Mouse (Mus musculus): ENCODE measurements around the gene Gm27029.
"Not testable (repeated sequence)": the region's sequence is repeated elsewhere in the genome, so short reads cannot be mapped to it uniquely, and the experiment has no call there.

Gm27029 gene

DNA sequence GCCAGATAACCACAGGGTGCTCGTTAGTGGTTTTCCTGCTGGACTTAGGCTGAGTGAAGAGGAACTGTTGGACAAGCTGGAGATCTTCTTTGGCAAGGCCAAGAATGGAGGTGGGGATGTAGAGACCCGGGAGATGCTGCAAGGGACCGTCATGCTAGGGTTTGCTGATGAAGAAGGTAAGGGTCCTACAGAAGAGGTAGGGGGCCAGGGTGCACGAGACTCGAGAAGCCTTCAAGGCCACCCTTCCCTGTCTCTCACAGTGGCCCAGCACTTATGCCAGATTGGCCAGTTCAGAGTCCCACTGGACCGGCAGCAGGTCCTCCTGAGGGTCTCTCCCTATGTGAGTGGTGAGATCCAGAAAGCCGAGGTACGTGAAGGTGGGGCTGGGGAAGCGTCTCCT, 33.0 kb upstream of the Gm27029 start:
- DNase-seq (ENCODE audit: low read depth, low spot score): no peak

DNA sequence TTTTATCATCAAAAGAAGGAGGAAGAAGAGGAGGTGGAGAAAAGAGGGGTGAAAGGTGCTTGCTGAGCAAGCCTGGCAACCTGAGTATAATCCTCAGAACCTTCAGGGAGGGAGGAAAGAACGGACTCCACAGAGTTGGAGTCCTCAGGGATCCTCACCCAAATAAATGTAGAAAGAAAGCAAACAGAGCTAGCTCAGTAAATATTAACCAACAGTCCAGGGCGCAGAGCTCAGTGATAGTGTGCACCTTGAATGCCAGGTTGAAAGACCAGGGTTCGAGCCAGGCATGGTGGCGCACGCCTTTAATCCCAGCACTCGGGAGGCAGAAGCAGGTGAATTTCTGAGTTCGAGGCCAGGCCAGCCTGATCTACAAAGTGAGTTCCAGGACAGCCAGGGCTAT, 31.0 kb upstream of the Gm27029 start:
- DNase-seq (ENCODE audit: low read depth, low spot score): no peak

DNA sequence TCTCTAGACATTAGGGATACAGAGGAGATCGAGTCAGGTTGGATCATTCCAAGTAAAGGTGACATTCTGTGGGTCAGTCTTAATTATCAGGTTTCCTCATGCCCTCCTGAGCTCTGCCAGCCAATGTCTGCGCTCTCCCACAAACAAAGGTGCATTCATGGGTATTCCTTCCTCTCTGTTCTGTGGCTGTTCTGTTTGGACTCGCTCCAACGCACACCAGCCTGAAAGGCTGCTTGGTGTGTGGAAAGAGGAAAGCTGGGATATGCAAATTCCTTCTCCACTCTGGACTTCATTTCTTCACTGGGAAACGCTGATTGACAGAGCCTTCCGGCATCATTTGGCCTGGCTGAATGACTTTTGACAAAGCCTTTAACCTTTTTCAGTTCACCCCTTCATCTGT, 30.1 kb upstream of the Gm27029 start:
- no peak for DNase-seq (ENCODE audit: low read depth, low spot score)

DNA sequence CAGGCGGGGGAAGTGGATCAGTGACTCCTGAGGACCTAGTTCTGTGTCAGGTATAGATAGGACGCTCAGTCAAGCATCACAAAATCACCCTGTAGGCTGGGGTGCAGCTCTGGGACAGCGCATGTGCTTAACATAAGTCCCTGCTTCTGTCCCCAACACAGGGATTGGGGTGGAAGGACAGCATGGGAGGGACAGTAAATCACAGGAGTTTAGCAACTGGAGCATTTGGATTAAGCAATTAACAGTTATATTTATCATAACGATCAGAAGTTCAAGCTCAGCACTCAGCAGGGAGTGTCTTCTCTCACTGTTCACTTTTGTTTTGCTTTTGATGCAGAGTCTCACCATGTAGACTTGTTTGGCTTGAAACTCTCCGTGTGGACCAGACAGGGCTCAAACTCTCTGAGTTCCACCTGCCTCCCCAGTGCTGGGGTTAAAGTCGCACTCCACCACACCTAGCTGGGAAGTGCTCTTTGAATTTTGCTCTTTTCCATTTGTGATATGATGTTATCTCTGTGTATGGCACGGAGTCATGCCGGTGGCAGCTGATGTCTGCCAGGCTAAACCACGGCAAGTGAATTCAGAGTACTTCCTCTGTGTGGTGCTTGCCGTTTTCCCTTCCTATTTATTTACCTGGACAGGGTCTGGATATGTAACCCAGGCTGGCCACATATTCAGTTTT, 27.6 kb upstream of the Gm27029 start:
- DNase-seq (ENCODE audit: low read depth, low spot score): no peak

DNA sequence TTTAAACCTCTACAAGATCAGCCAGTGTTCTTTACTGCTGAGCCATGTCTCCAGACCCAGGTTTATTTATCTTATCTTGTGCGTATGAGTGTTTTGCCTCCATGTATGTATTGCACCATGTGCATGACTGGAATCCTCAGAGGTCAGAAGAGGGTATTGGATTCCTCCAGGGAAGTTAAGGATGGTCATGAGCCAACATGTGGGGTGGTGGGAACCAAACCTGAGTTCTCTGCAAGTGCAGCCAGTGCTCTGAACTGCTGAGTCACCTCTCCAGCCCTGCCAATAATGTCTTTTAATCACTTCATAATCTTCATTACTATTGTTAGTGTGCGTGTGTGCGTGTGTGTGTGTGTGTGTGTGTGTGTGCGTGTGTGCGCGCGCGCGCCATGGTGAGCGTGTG, 26.9 kb upstream of the Gm27029 start:
- DNase-seq (ENCODE audit: low read depth, low spot score): no peak

DNA sequence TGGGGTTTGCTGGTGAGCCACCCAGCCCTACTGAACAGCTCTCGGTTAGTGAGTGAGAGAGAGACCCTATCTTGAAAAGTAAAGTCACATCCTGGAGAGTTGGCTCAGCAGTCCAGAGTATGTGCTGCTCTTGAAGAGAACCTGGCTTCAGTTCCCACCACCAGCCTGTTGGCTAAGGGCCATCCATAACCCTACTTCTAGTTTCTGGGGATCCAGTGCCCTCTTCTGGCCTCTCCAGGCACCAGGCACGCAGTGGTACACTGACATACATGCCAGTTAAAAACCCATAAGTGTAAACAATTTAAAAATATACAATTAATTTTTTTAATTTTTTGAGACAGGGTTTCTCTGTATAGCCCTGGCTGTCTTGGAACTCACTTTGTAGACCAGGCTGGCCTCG, 25.8 kb upstream of the Gm27029 start:
- DNase-seq (ENCODE audit: low read depth, low spot score): peak; percentile 71

DNA sequence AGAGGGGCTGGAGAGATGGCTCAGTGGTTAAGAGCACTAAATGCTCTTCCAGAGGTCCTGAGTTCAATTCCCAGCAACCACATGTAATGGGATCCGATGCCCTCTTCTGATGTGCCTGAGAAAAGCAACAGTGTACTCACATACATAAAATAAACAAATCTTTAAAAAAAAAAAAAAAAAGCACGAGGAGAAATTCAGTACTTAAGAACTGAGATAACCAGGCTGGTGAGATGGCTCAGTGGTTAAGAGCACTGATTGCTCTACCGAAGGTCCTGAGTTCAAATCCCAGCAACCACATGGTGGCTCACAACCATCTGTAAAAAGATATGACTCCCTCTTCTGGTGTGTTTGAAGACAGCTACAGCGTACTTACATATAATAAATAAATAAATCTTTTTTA, 25.0 kb upstream of the Gm27029 start:
- DNase-seq (ENCODE audit: low read depth, low spot score): not testable (repeated sequence)

DNA sequence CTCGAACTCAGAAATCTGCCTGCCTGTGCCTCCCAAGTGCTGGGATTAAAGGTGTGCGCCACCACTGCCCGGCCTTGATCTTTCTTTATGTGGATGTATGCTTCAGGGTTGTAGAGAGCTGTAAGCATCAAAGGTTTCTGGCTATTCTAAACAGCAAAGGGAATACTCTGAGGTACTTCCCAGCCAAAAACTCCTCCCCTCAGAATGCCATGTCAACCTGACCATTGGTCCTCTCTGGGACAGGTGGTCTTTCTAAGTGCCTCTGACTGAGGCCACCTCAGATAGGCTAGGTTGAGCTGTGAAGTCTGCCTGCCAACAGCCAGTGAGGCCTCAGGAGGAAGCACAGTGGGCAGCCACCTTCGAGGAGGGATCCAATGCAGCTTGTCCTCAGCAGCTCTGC, 24.3 kb upstream of the Gm27029 start:
- no peak for DNase-seq (ENCODE audit: low read depth, low spot score)

DNA sequence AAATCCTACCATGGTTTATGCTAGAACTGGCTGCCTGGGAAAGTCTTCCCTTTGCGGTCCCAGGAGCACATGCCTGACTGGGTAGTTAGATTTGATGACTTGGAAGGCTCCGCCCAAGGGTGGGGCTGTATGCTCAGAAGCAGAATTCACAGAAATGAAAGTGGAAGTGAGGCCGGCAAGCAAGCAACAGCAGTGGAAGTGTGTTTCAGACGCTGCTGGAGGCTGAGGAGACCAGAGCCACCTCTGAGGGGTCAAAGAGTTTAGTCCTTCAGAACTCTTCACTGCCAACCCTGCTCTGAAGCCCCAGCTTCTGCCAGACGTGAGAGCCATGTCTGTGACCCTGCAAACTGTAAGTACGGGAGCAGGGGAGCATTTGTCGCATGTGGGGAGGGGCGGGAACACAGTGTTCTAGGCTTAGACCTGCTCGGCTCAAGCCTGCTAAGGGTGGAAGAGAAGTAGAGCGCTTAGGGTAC, 23.7 kb upstream of the Gm27029 start, which contains the start of gene Ifi35:
Gene Ifi35, plus strand, starts transcription at position 134 of the 473 bp plus-strand sequence.
- peak; percentile 86 for DNase-seq (ENCODE audit: low read depth, low spot score)

DNA sequence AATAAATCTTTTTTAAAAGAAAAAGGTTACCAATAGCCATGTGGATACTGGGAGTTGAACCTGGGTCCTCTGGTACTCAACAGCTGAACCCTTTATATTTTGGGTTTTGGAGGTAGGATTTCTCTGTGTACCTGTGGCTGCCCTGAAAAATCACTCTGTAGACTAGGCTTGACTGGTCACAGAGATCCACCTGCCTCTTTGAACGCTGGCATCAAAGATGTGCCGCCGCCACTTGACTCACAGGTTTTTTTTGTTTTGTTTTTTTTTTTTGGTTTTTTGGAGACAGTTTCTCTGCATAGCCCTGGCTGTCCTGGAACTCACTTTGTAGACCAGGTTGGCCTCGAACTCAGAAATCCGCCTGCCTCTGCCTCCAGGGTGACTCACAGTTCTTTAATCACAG, 23.2 kb upstream of the Gm27029 start:
- no peak for DNase-seq (ENCODE audit: low read depth, low spot score)

DNA sequence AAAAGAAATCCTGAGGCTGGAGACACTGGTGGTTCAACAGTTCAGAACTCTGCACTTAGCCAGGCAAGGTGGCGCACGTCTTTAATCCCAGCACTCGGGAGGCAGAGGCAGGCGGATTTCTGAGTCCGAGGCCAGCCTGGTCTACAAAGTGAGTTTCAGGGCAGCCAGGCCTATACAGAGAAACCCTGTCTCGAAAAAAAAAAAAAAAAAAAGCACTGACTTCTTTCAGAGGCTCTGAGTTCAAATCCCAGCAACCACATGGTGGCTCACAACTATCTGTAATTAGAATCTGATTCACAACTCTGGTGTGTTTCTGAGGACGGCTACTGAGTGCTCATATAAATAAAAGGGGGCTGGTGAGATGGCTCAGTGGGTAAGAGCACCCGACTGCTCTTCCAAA, 22.3 kb upstream of the Gm27029 start:
- not testable (repeated sequence) for DNase-seq (ENCODE audit: low read depth, low spot score)

DNA sequence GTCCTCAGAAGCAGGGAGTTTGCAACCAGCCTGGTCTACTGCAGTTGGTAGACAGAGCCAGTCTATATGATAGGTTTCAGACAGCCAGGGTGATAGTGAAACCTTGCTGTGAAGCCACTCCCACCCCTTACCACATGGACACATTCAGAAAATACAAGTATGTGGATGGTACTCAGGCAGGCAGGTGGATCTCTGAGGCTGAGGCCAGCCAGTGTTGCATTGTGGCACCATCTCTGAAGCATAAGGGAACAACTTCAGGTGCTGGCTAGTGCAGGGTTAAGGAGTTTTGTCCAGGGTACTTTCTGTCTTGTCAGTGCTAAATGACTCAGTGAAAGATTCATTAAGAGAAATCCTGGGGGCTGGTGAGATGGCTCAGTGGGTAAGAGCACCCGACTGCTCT, 21.7 kb upstream of the Gm27029 start:
- peak; percentile 65 for DNase-seq (ENCODE audit: low read depth, low spot score)

DNA sequence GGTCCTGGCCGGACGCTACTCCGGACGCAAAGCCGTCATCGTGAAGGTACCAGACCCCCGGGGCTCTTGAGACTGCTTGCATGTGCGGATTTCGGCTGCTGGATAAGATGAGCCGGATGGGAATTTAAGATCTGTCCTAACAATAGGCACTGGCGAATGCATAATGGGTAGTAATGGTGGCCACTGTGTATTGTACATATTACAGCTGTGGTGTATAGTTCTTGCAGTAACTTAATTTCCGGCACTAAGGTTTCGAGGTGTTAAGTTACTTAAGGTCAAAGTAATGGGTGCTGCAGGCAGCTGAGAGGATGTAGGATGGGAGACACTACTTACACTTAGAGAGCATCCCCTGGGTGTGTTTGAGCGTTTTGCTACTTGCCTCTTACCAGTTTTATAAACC, 18.2 kb upstream of the Gm27029 start:
- DNase-seq (ENCODE audit: low read depth, low spot score): no peak

DNA sequence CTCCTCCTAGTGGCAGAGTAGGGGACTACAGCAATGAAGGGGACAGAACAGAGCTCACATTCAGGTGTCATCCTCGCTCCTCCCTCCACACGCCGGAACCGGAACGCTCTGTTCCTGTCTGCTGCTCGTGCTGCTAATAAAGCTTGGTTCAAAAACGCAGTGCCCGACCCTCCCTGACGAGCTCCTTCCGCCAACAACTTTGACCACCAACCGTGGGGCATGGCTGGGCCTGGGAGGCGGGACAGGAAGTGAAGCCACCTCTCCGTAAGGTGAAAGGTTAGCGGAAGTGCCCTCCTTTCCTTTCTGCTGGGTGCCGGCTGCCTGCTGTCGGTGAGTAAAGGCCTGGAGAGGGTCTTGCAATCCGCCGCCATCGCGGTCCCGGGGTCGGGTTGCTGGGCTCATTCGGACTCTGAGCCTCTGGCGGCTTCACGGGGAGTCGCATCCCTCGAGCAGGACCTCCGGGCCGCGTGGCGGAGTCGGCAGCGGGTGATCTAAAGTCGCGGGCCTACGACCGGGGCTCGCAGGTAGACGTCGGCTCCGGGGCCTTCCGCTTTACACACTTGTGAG, 17.6 kb upstream of the Gm27029 start, which contains the start of gene Rpl27:
Gene Rpl27, plus strand, starts transcription at position 172 of the 567 bp plus-strand sequence.
- DNase-seq (ENCODE audit: low read depth, low spot score): peak; percentile 100

DNA sequence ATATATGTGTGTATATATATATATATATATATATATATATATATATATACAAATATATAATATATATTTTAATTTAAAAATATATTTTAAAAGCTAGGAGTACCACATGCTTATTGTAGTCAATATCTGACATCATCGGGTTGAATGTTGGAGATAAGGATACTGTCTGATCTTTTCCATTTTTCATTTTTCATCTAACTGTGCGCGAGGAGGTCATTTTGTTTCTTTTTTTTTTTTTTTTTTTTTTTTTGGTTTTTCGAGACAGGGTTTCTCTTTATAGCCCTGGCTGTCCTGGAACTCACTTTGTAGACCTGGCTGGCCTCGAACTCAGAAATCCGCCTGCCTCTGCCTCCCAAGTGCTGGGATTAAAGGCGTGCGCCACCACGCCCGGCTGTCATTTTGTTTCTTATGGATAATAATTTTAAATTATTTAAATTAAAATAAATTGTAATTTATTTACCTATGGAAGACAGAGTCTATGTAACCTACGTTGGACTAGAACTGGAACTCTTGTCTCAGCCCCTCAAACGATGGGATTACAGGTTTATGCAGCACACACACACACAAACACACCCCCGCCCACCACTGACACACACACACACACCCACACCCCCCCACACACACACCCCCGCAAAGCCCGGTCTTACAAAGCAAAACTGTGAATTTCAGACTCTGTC, 17.0 kb upstream of the Gm27029 start:
- DNase-seq (ENCODE audit: low read depth, low spot score): not testable (repeated sequence)

DNA sequence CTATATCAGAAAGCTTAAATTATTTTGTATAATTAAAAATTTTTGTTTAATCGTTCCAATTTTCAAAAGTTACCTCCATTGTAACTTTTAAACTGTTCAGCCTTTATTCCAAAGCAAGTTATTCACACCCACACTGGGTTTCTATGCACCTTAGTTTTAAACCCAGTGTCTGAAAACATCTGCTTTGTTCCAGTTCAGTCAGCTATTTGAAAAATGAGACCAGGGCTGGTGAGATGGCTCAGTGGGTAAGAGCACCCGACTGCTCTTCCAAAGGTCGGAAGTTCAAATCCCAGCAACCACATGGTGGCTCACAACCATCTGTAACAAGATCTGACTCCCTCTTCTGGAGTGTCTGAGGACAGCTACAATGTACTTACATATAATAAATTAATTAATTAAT, 13.4 kb upstream of the Gm27029 start:
- peak; percentile 40 for DNase-seq (ENCODE audit: low read depth, low spot score)

DNA sequence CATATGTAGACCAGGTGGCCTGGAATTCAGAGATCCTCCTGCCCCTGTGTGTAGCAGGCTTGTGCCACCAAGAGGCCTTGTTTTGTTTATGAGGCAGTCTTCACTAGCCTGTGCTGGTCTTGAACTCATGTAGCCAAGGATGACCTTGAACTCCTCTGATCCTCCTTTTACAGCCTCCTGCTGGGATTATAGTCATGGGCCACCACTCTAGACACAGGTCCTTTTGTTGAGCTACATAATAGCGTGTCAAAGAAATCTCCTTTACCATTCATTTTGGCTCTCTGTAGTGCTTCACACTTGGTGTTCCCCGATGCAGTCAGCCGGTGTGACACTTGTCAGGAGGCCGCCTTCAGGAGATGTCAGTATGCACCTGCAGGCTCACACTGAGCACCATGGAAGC, 12.3 kb upstream of the Gm27029 start:
- DNase-seq (ENCODE audit: low read depth, low spot score): peak; percentile 76

DNA sequence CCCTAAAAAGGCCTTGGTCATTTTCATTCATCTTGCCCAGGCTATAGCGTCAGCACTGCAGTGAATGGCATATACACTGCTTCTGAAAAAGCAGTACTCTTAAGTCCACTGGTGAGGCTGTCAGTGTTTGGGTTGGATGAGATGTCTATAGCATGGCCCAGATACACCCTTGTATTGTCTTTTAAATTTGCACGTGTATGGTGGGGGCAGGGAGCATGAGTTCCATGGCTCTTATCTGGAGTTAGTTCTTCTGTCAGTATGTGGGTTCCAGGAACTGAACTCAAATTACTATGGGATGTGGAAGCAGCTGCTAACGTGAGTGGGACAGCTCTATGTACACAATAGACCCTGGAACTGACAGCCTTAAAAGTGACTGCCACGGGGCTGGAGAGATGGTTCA, 11.2 kb upstream of the Gm27029 start:
- peak; percentile 63 for DNase-seq (ENCODE audit: low read depth, low spot score)

DNA sequence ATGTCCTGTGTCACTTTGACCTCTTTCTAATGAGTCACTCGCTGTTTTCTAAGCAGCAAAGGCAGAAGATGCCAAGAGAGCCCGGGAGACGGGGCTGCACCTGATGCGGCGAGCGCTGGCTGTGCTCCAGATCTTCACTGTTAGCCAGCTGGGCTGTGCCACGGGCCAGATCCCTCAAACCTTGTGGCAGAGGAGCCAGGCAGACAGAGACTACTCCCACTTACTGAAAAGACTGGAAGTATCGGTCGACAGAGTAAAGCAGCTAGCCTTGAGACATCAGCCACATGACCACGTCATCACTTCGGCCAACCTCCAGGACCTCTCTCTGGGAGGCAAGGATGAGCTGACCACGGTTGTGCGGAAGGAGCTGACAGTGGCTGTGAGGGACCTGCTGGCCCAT, 8.8 kb upstream of the Gm27029 start:
- no peak for DNase-seq (ENCODE audit: low read depth, low spot score)

DNA sequence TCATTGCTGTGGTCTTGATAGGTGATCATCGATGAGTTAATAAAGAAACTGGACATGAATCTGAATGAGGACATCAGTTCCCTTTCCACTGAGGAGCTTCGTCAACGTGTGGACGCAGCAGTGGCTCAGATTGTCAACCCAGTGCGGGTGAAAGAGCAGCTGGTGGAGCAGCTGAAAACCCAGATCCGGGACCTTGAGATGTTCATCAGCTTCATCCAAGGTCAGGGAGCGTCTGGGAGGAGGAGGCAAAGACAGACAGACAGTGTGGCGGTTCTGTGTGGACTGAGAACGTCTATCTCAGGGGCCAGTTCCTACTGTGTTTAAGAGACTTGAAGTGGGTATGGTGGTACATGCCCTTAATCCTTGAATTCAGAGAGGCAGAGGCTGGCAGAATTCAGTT, 6.7 kb upstream of the Gm27029 start:
- no peak for DNase-seq (ENCODE audit: low read depth, low spot score)

DNA sequence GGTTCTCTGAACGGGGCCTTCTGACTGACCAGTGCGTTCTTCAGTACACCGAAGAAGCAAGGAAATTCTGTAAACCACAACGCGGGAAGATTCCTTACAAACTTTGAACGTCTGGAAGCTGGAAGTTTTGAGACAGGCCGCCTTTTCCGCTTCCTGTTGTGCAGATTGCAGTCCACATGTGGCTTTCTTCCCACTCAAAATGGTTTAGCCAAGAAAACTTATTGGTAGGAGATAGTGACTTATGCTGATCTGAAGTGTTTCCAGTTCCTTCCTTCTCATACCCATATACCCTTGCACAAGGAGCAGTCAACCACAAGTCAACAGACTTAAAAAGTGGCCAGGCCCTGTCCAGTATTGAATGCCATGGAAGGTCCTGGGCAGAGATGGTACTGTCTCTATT, 1.6 kb upstream of the Gm27029 start:
- no peak for DNase-seq (ENCODE audit: low read depth, low spot score)

DNA sequence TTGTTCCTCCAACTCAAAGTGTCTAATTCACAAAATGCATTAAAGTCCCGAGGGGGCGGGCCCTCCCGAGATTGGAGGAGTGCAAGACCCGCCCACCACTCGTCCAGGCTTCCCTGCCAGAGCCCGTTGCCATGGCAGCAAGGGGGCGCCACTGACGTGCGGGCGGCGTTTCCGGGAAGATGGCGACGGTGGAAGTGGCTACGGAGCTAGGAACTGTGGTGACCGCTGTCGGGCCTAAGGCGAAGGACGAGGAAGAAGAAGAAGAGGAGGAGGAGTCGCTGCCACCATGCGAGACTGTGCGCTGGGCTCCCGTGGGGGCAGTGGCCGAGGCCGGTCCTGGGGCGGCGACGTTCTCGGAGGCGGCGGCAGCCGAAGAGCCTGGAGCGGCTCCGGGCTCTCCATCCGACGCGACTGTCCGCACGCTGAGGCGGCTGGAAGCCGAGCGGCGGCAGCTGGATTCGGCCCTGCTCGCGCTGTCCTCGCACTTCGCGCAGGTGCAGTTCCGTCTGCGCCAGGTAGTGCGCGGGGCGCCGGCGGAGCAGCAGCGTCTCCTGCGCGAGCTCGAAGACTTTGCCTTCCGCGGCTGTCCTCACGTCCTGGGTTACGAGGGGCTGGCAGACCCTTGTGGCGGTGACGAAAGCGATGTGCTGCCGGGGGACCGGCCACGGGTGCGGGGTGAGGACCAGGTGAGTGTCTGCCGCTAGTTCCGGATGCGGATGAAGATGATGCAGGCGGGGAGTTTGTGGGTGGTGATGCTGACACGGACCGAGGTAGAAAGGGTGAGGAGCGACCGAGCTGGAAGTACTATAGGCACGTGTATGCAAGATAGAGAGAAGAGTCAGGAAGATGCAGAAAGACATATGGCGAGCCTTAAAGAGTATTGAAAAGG, 573 bp upstream of the Gm27029 start, which contains the start of the genes Rundc1 and Ptges3l:
Gene Rundc1, plus strand, starts transcription at position 161 of the 889 bp plus-strand sequence.
Gene Ptges3l, minus strand, starts transcription at position 409 of the 889 bp plus-strand sequence.
- DNase-seq (ENCODE audit: low read depth, low spot score): peak; percentile 97

All from R1 (cell line).